Mouse (Mus musculus) G1E (cell line): ENCODE results near the gene Cpne6.

Source experiments
- GATA2 ChIP-seq: IDR thresholded peaks from 2 replicates; pipeline ENCODE4 v1.6.1; 2012; ENCODE audit warnings: low read depth, low read length, inconsistent platforms, borderline replicate concordance
- POLR2AphosphoS5 ChIP-seq: IDR thresholded peaks from 2 replicates; pipeline ENCODE4 v1.6.1; 2012; ENCODE audit warnings: low read depth, low read length, inconsistent platforms; ENCODE audit not compliant: insufficient replicate concordance

DNA sequence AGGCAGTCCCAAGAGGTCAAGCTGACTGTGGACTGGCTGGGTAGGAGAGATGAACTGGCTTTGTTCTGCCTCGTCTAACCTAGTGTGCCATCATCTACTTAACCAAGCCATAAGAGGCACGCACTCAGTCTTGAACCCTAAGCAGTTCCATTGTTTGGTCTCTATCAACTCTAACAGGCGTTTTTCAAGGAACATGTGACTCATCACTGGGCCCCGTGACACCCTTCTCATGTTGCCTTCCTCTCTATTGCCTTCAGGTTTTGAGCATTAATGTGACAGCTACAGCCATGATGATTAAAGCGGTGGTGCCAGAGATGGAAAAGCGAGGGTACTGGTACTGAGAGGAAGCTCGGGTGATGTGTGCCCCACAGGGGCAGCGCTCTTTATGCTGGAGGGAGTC, 23.4 kb upstream of the Cpne6 start:
- TF ChIP-seq GATA2 = no peak
- TF ChIP-seq POLR2AphosphoS5 = no peak
